Mouse (Mus musculus): ENCODE results near the gene Cacna1c.
A peak's percentile ranks its signal among the peaks of the same experiment; 100 is the strongest.

The Cacna1c gene

DNA sequence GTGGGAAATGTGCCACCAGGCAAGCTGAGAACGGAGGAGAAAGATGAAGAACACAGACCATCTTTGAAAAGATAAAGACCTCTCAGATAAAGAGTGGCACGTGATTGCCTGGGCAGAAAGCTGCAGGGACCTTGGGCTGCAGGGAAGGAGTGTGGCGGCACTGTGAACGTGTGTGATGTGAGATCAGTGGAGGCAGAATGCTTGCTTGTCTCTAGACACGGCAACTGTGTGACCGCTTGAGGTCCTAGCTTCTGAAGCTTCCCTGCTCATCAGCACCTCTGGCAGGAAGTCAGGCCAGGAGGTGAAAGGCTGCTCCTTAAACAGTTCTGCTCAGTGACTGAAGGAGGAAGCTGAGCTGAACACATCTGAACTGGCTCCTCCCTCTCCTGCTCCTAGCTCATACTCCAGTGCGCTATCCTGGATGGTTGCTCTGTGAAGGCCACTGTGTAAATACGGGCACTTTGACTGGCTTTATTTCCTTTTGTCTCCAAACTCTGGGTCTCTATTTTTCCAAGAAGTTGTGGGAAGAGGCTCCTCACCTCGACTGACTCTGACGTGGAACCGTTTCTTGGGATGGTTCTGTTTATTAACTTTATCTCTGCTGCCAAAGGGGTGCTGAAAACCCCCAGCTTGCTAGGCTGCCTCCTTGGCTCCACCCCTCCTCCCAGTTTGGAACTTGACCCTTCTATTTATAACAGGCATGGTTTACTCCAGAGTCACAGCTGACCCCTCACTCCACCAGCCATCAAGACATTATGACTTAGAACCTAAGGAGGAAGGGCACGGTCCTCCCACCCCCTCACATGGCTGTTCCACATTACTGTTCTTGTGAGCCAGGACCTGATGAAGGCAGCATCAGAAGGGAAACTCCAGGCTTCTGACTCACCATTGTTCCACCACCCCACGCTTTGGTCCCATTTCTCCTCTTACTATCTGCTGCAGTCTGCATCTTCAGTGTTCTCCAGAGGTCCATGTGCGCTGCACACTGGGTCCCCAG is 357.0 kb downstream of the Cacna1c start:
- peak; percentile 35 to 54 for DNase-seq

DNA sequence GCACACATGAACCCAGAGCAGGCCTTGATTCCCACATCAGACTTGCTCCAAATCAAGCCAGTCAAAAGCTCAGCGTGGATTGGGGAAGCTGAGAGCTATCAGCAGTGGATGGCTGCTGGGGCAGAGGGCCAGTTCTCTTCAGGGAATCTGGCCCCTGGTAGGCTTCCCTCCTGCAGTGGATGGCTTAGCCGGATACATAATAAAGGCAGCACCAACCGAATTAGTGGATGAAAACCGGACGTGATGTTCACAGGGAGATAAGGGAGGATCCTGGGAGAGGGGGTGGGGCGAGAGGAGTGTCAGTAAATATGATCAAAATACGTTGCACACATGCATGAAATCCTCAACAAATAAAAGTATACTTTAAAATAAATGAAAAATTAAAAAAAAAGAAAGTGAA is 359.5 kb downstream of the Cacna1c start:
- no peak for DNase-seq

DNA sequence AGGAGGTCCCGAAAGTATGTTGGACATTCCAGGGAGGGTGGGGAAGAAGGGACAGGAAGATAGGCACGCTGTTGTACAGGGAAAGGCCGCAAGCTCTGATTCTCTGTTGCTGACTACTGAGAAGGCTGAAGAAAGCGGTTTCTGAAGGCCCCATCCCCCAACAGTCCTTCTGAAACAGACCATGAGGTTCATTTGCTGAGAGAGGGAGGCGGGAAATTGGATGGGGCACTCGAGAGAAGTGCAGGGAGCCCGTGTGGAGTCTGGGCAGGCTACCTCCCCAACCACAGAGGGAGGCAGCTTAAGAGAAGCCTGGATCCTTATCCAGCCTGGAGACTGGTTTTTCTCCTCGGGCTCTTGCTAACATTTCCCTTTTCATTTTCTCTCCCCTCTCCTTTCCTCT is 362.2 kb downstream of the Cacna1c start:
- DNase-seq: peak; percentile 26 to 55

DNA sequence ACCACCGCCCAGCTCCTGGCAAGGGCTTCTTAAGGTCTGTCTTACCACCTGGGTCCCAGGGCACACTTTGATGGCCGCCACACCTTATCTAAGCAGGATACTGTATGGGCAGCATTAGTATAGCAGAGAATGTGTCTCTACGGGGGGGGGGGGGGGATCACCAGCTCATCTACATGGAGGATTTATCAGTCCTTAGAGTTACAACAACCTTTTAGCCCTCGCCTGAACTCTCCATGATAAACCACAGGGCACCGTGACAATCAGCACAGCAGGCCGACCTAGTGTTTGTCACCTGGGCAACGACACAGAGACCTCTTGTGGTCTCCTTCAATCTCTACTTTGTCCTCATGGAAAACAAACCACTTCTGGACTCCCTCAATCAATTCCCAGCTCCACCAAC is 363.2 kb downstream of the Cacna1c start:
- DNase-seq: no peak

DNA sequence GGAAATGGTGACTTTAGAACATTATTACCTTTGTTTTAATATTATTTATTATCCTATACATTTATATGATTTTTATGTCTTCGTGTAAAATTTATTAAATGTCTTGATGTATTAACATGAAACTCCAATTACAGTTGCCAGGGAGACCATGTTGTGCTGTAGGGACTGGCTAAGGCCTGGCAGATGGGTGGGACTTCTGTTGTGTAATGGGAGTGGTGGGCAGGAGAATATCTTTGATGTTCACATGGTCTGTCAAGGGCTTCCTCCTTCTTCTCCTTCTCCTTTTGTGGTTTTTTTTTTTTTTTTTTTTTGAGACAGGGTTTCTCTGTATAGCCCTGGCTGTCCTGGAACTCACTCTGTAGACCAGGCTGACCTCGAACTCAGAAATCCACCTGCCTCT is 363.6 kb downstream of the Cacna1c start:
- DNase-seq: no peak

DNA sequence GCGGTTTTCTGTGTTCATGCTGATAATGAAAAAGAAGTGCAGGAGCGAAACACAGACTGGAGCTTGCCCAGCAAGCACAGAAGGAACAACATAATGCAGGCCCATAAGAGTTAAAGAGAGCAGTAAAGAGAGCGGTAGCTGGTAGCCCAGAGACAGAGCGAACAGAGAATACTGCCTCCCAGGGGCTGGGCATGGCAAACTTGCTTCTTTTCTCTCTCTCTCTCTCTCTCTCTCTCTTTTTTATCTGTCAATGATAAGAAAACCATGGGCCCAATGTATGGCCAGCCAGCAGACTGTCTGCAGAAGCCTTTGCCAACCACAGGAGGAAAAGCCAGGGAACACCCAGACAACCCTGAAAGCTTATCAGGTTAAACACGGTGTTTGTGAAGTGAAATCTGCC is 365.4 kb downstream of the Cacna1c start:
- DNase-seq: no peak

DNA sequence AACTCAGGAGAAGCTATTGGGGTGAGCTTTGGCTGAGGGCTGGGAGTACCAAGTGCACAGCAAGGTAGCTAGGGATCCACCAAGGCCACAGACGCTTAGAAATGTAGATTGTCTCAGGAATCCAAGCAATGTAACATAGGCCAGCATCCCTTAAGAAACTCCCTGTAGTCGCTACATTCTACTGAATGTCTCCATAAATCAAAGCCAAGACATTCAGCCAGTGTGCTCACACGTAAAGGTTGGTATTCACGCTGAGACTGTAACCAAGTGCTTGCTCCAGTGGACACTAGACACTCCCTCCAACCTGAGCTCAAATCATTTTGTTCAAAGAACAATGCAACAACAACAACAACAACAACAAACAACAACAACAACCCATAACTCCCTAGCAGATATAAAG is 368.0 kb downstream of the Cacna1c start:
- no peak for DNase-seq

DNA sequence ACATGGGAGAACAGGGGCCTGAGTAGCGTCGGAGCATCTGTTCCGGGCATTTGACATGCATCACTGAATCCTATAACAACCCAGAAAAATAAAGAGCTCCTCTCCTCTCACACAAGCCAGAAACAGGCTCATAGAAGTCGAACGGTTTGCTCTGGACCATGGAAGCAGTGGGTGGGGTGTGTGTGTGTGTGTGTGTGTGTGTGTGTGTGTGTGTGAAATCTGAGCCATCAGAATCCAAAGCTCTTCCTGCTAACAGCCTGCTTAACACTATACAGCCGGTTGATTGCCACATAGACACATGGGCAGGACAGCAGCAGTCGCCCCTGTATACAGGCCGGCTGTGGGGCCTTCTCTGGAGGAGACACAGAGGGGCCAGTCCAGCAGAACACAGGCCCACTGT is 368.7 kb downstream of the Cacna1c start:
- peak in 1 of 2 experiments; percentile 56 for DNase-seq

DNA sequence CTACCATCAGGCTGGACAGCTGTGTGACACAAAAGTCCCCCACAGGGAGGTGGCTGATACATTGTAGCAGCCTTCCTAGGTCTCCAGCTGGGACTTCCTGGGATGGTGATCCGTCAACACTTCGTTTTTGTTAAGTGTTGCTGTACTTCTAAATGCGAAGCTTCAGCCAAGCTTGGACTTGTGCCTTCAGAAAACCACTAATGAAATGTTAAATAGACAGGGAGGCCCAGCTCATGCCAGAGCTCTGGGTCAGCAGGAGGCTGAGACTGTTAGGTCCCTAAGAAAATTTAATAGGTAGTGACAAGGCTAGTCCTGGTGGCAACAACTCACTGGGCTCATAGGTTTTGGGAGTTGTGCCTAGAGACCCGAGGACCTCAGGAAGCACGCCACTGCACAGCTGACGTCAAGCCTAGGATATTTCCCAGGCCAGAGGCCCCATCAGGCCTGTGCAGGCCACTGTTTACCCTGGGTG is 370.8 kb downstream of the Cacna1c start:
- peak; percentile 54 to 74 for DNase-seq

DNA sequence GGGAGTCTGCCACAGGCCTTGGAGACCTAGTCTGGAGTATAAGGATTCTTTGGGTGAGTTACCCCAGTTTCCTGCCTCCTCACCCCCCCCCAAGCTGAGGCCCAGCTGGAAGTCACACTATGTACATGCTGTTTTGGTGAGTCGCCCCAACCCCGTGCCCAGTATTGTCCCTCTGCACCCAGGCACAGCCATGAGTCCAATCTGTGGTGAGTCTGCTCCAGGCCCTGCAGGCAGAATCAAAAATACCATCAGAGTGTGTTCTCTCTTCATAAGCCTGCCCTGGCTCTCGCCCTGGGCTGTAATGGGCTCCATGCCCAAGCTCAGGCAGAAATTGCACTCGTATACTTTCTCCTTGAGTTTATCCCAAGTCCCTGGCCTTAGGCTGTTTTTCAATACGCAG is 374.7 kb downstream of the Cacna1c start:
- DNase-seq: peak; percentile 10 to 47

DNA sequence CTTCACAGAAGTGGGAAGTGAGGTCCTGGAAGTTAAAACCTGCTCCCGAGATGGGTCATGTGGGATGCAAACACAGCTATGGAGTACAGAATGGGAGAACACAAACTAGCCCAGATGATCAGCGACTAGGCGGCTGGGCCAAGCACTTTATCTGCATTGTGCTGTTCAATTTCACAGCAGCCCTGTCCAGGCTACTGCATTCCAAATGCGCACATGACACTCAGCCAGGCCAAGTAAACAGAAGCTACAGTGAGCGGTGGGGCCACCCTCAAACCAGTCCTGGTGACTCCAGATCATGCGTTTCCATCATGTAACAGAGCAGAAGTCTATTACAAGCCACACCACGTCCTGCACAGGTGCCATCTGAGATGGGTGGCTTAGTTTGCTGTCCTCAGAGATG is 376.6 kb downstream of the Cacna1c start:
- peak; percentile 11 to 34 for DNase-seq

DNA sequence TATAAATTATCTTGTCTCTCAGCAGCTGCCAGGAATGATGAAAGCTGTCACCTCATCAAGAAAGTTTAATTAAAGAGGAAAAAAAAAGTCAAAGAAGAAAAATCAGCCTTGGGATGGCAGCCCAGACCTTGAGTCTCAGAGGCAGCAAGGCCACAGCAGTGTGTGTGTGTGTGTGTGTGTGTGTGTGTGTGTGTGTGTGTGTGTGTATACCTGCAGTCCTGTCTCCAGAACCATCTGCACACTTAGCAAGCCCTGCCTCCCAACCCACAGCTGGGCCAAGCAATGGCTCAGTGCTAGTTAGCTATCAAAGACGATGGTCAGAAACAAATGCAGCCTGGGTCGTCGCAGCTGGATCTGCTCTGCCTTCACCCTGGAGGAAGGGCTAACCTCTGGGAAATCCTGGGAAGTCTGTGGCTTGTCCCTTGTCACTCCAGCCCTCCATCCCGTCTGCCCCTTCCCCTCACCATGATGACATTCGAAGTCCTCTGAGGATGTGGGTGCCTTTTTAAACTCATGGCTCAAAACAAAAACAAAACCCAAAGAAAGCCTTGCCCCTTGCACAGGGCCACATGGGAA is 378.2 kb downstream of the Cacna1c start:
- peak; percentile 69 to 89 for DNase-seq

DNA sequence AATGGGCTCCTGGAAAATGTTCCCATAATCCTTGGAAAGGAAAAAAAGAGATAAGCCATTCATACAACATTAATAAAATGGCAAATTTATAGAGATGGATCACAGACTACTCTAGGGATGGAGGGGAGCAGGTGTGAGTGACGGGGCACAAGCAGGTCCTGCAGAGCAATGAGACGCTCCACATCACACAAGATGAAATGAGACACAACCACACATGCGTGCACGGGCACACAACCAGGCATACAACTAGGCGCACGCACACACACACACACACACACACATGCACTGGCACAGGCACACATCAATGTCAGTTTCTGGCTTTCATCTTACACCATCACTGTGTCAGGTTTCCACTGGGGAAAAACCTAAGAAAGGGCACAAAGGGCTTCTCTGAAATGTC is 380.0 kb downstream of the Cacna1c start:
- DNase-seq: no peak

DNA sequence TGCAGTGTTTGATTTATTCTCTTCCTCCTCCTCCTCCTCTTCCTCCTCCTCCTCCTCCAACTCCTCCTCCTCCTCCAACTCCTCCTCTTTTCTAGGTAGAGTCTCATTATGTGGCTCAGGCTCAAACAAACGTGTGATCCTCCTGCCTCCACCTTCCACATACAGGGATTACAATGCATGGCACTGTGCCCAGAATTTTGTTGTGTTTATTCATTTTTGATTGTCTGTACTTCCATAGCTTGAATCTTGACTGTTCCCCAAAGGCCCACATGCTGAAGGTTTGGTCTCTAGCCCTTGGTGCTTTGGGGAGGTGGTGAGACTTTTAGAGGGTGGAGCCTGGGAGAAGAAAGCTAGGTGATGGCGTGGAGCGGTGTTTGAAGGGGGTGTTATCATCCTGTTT is 383.7 kb downstream of the Cacna1c start:
- peak in 1 of 2 experiments; percentile 17 for DNase-seq

DNA sequence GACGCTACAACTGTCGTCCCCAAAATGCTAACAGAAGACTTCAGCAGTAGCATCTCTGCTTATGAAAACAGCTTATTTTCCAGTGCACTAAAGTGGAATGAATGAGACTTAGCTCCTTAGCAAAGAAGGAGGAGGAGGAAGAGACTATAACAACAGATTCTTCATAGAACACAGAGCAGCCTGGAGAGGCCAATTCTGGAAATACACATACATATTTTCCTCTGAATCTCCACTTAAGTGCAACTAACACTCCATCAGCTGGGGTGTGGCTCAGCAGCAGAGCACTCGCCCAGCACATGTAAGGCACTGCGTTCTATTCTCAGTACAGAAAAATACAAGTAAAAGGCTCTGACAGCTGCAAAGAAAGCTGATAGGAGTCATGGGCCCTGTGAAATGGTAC is 384.2 kb downstream of the Cacna1c start:
- DNase-seq: no peak

DNA sequence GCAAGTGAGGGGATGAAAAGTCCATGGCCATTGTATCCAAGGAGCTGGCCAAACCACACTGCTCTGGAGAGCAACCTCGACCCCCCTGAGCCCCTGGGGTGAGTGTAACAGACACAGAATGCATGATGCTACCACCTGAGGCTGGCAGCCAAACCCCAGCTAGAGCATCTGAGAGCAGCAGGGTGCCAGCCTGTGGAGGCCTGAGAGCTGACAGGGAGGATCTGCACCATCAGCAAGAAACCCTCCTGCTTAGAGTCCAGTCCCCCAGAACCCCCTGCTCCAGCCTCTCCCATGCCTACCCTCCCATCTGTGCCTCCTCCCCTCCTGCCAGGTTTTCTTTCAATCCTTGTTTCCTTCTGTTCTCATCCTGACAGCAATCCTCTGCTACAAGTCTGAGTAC is 385.4 kb downstream of the Cacna1c start:
- no peak for DNase-seq

DNA sequence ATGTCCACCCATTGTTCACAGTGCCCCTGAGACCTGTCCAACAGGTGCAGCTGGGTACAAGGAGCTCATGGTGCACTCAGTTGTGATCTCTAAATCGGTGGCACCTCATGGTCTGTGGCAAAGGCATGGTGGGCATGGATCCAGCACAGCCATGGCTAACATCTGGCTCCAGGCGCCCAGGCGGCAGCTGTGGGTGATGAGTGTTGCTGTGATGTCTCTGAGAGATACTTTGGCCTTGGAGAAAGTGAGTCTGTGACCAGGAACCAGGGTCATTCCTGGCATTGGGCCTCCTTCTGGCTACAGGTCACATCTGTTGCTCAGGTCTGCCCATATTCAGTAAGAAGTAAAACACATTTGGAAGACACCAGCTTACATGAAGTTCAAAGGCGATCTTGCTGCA is 391.1 kb downstream of the Cacna1c start:
- no peak for DNase-seq

DNA sequence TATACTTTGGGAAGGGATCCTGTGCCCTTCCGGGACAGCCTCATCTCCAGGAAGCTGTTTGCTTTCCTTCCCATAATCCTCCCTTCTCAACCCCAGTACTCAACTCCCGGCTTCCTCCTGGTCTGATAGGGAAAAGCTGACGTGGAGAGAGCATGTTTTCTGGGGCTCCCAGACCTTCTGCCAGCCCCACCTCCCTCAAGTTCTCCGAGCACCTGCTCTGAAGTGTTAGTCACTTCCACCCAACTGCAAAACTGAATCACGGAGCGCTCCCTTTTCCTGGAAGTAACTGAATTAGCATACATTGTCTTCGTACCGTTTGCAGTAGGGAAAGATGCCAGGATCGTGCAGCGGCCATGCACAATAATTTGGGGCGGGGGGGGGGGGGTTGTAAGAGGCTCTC is 393.9 kb downstream of the Cacna1c start:
- DNase-seq: no peak

DNA sequence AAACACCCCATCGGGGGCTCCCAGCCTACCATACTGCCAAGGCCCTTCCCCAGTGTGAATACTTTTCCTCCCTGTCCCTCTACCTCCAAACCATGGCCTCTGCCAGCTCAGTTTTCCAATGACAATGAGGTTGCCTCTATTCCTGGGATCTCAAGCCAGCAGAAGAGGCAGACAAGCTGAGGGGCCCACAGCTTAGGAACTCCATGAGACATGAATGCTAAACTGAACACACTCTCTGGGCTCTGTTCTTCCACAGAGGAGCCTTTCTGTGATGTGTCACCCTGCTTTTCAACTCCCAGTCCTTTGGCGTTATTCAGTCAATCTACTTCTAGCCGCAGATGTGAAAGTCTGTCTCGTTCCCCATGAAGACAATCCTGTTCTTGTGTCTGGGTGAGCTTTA is 399.8 kb downstream of the Cacna1c start:
- DNase-seq: no peak

DNA sequence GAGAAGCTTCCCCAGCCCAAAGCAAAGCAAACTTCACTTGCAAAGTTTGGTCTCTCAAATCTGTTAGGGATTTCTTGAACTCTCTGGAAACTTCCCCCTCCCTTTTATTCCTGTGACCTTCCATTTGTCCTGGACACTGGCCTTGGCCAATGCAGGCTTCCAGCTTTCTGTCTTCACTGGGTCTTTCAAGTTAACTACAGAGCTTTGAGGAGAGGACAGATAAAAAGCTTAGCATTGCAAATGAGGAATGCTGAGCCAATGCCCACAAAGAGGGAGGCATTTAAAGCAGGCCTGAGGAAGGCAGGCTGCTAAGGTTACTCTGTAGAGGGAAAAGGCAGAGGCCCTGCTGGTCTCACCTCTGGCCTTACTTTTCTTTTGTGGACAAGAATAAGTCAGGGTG is 400.5 kb downstream of the Cacna1c start:
- no peak for DNase-seq

DNA sequence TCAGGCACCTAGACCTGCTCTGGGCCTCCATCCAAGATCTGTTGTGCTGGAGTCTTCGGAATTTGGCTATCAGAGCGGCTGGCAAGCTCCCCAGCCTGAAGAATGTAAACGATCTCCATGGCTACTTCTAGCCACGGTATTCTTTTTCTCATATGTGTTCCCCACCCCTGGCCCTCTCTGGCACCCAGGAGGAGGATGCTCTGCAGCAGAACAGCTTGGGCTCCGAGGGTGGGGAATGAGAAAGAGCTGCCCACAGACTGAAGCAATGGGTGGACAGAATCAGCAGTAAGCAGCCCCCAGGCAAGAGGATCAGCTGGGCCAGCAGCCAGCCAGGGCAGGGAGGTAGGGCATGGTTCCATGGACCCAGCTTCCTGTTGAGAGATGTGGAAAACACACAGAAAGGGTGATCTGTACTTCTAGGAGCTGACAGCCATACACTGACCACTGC is 404.3 kb downstream of the Cacna1c start:
- peak; percentile 65 to 83 for DNase-seq

DNA sequence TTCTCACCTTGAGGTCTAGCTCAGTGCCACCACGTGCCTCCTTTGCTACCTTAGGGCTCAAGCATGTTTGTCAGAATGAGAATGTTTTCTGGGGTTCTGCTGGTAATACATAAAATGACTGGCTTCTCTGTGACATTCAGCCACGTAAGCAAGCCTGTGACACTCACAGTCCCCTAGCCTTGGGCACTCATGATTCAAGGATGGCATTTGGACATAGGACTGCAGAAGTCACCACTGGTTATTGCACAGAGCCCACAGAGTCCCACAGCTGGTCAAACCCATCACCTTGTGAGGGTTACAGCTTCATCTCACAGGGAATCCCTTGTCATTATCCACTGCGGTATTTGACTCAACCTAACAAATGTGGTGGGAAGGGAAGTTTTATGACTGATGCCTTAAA is 408.3 kb downstream of the Cacna1c start:
- no peak for DNase-seq

DNA sequence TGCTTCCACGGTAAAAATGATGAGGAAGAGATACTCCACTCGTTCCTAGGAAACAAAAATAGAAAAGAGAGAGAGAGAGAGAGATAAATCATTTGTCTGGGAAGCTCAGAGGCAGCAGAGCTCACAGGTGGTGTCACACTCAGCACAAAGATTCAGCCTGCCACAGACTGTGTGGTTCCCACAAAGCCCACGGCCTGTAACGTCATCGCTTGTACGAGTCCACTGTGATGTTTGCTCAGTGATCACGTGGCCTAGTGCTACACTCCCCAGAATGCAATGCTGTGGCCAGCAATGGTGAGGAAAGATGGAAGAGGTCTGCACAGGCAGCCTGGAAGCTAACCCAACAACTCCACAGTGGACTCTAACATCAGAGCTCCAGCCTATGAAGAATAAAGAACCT is 415.9 kb downstream of the Cacna1c start:
- no peak for DNase-seq

DNA sequence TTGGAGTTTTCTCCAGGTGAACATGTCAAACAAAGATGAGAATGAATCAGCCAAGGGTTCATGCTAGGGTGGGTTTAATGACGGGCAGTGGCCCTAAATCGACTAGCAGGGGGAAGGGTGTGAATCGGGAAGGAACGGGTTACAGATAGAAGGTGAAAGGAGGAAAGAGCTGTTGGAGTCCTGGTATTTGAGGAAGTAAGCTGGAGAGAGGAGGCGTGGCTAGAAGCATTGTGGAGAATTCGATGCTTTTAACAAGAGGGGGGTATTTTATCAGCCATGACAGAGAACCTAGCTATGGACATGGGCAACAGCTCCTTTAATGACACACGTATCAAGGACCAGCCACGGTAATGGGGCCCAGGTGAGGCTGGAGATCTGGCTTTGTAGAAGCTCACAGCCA is 417.0 kb downstream of the Cacna1c start:
- no peak for DNase-seq

All from lung, postnatal 4 days (tissue).